Mouse (Mus musculus) midbrain, embryonic 15.5 days (tissue): Measurements from ENCODE around the gene Wdr35. TPM values are rescaled to one million over a fixed set of nuclear protein-coding genes. Genes with fewer than 3 reads are reported as not detected.
A peak's percentile ranks its signal among the peaks of the same experiment; 100 is the strongest.
"Not testable (repeated sequence)": the region's sequence is repeated elsewhere in the genome, so short reads cannot be mapped to it uniquely, and the experiment has no call there.

Experiments
- ATAC-seq: fragments of 200-750 bp; cut with Nextera tagmentation; replicated peaks from 2 replicates; pipeline ENCODE4 v1.8.0; 2017; ENCODE audit warnings: moderate TSS enrichment
- H3K27ac ChIP-seq: fragments of 300-500 bp; sonication (generic); 2 replicates; pipeline ENCODE4 v1.5.1; 2015; ENCODE audit warnings: mild to moderate bottlenecking, inconsistent platforms
- H3K27me3 ChIP-seq: fragments of 300-500 bp; sonication (generic); replicated peaks from 2 replicates; pipeline ENCODE4 v1.6.1; 2015; ENCODE audit warnings: inconsistent platforms
- H3K36me3 ChIP-seq: fragments of 300-500 bp; sonication (generic); replicated peaks from 2 replicates; pipeline ENCODE4 v1.6.1; 2015; ENCODE audit warnings: inconsistent platforms
- H3K4me1 ChIP-seq: fragments of 300-500 bp; sonication (generic); 2 replicates; pipeline ENCODE4 v1.6.1; 2015; ENCODE audit warnings: inconsistent platforms
- H3K4me2 ChIP-seq: fragments of 300-500 bp; sonication (generic); 2 replicates; pipeline ENCODE4 v1.6.1; 2015; ENCODE audit warnings: inconsistent platforms, mild to moderate bottlenecking, moderate library complexity
- H3K4me3 ChIP-seq: fragments of 300-500 bp; sonication (generic); 2 replicates; pipeline ENCODE4 v1.5.1; 2015; ENCODE audit warnings: mild to moderate bottlenecking, inconsistent platforms
- H3K9ac ChIP-seq: fragments of 300-500 bp; sonication (generic); 2 replicates; pipeline ENCODE4 v1.6.1; 2015; ENCODE audit warnings: mild to moderate bottlenecking, inconsistent platforms
- H3K9me3 ChIP-seq: fragments of 300-500 bp; sonication (generic); 2 replicates; pipeline ENCODE4 v1.6.1; 2016; ENCODE audit warnings: inconsistent platforms
- WGBS: fragments of 180-500 bp; shearing (Covaris S2); methylation state at CpG from one replicate; pipeline ENCODE4 v1.1.7; 2015; ENCODE audit warnings: mixed read lengths; 5-methylcytosine and 5-hydroxymethylcytosine counted together
- polyA plus RNA-seq: library from polyadenylated mRNA; unstranded; fragments of >200 nt; fragmentation: Nextera tagmentation; extraction: Ambion mirVana; gene quantifications from 2 replicates; pipeline ENCODE4 v1.2.1, GENCODE M21; 2015

The Wdr35 gene
- polyA plus RNA-seq, result 23.1 and 24.0 TPM in 2 replicates

DNA sequence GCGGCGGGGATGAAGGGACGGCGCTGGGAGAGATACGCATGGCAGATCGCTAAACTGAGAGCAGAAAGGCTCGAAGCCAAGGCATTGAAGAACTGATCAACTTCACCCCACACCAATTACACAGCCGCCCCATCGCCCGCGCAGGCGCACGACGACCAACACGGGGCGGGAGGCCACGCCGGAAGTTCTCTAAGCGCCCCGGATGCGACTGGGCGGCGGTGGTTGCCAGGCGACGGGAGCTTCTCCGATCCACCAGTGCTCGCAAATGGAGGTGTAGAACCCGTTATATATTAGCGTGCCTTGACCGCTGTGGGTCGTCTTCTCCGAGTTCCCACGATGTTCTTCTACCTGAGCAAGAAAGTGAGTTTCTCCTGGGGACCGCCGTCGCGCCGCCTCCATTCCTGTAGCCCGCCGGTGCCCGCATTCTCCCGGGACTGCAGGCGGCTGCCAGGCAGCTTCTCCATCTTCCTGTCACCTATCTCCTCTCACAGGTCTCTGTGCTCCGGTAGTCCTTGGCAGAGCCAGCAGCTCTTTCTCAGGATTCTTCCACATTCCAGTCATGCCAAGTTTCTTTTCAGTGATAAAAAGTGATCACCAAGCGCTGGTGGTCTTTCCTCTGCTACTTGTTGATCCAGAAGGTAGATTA lies at the start of gene Wdr35:
Gene Wdr35 (plus strand): TSS at position 73 of the 646 bp plus-strand sequence.
- peak within 1 kb of the TSS; percentile 53 for H3K4me3 ChIP-seq
- peaks cover 3% of the 10 kb centered on the region; the same call in 1 of the 2 replicates for H3K36me3 ChIP-seq
- no peaks in the 10 kb centered on the region for H3K27me3 ChIP-seq
- peak within 1 kb of the TSS; percentile 48 for H3K9ac ChIP-seq
- no peaks in the 10 kb centered on the region for H3K9me3 ChIP-seq
- H3K27ac ChIP-seq, result peak within 1 kb of the TSS; percentile 87
- under 1% methylated on average over 45 of the region's 45 CpGs for WGBS
- peaks cover 12% of the 10 kb centered on the region for H3K4me1 ChIP-seq
- H3K4me2 ChIP-seq, result peak within 1 kb of the TSS; percentile 59
- peak; percentile 99 for ATAC-seq

DNA sequence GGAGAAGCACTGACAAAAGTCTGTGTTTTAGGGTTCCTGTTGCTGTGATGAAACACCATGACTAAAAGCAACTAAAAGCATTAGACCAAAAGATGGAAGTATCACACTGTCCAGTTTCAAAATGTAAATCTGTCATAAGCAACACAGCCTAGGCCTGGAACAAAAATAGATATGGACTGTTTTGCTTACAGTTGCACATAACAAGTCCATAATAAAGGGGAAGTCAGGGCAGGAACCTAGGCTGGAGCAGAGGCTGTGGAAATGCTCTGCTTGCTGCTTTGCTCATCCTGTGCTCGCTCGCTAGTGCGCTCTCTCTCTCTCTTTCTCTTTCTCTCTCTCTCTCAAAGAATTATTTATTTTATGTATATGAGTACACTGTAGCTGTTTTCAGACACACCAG lies 46.0 kb upstream of the Wdr35 start:
- no peak overlapping the region for H3K9ac ChIP-seq
- H3K36me3 ChIP-seq, result 0 out of 2 replicates have a peak, but pooled peaks cover 4% of the 10 kb centered on the region
- 98% methylated on average over 3 of the region's 3 CpGs for WGBS
- H3K4me3 ChIP-seq, result no peak overlapping the region
- no peak for ATAC-seq
- no peaks in the 10 kb centered on the region for H3K27me3 ChIP-seq
- no peaks in the 10 kb centered on the region for H3K9me3 ChIP-seq
- H3K4me2 ChIP-seq, result no peak overlapping the region
- peaks cover 29% of the 10 kb centered on the region for H3K4me1 ChIP-seq
- no peak overlapping the region for H3K27ac ChIP-seq

DNA sequence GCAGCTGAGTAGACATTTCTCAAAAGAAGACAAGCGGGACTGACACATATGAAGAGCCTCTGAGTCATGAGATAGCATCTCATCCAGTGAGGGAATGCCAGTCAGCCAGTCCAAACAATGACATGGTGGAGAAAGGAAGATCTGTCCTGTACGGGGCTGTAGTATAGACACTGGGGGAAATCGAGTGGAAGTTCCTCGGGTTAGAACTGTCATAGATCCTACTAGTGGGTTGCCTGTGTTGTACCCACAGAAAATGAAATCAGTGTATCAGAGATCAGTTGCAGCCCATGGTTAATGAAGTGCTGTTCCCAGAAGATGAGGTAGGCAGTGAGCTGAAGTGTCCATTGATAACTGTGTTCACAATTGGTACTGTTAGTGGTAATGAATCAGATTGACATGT lies 44.9 kb upstream of the Wdr35 start:
- Histone ChIP-seq H3K36me3 (peaks cover 8% of the 10 kb centered on the region; the same call in 1 of the 2 replicates), H3K9me3 (no peaks in the 10 kb centered on the region), H3K27ac (no peak overlapping the region), H3K4me3 (no peak overlapping the region), H3K27me3 (no peaks in the 10 kb centered on the region), H3K9ac (no peak overlapping the region), H3K4me2 (no peak overlapping the region), H3K4me1 (peaks cover 18% of the 10 kb centered on the region)
- 77% methylated on average over 4 of the region's 4 CpGs for WGBS
- ATAC-seq, result no peak

DNA sequence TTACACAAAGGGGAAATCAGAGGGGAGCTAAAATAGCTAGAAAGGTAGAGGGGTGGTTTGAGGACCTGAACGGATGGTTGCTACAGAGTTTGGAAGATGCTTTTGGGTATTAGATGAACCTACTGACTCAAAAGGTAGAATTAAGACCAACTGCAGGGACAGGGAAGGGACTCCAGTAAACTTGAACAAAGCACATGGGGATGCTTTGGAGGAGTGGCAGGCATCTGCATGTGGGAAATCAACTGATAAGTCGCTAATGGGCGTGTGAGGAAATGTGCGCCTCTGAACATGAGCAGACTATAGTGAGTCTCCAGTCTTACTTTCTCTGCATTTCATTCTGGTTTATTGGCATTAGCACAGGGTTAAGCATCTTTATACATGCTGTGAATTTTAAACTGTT lies 42.6 kb upstream of the Wdr35 start:
- H3K4me2 ChIP-seq, result no peak overlapping the region
- no peak overlapping the region for H3K9ac ChIP-seq
- H3K36me3 ChIP-seq, result peaks cover 24% of the 10 kb centered on the region; the same call in 1 of the 2 replicates
- no peak overlapping the region for H3K4me3 ChIP-seq
- H3K4me1 ChIP-seq, result peaks cover 2% of the 10 kb centered on the region; the same call in 1 of the 2 replicates
- no peak for ATAC-seq
- no peaks in the 10 kb centered on the region for H3K27me3 ChIP-seq
- WGBS, result 91% methylated on average over 4 of the region's 4 CpGs
- no peak overlapping the region for H3K27ac ChIP-seq
- H3K9me3 ChIP-seq, result no peaks in the 10 kb centered on the region

DNA sequence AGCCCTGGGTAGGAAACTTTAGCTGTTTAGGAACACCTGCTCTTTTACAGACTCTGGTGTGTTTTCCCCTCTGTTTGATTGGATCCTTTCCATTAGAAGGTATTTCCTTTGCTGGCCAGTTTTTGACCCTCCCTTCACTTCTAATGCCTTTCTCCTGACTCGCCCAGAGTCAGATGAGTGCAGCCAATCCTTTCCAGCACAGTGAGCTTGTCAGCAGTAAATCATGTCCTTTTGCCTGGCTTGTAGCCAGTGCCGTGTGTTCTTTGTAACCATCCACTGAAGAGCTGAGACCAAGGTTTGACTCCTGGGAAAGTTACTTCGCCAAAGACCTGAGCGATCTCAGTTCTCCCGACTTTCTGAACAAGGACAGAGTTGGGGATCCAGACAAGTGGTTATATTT lies 38.3 kb upstream of the Wdr35 start:
- H3K4me3 ChIP-seq, result no peak overlapping the region
- no peak overlapping the region for H3K27ac ChIP-seq
- whole genome bisulfite sequencing, result 89% methylated on average over 5 of the region's 5 CpGs
- no peak for ATAC-seq
- H3K4me1 ChIP-seq, result peaks cover 2% of the 10 kb centered on the region; the same call in 1 of the 2 replicates
- peaks cover 40% of the 10 kb centered on the region; the same call in 1 of the 2 replicates for H3K36me3 ChIP-seq
- H3K9ac ChIP-seq, result no peak overlapping the region
- H3K27me3 ChIP-seq, result no peaks in the 10 kb centered on the region
- H3K4me2 ChIP-seq, result no peak overlapping the region
- no peaks in the 10 kb centered on the region for H3K9me3 ChIP-seq

DNA sequence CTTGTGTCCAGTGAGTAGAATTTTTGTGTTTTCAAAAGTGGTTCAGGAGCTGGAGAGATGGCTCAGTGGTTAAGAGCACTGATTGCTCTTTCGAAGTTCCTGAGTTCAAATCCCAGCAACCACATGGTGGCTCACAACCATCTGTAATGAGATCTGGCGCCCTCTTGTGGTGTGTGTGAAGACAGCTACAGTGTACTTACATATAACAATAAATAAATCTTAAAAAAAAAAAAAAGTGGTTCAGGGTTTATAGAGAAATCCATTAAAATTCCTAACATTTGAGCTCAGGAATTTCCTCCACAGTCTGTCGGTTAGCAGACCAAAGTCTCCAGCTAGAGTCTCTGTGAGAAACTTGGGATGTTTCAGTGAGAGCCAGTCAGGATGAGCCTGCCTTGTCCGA lies 37.5 kb upstream of the Wdr35 start:
- H3K36me3 ChIP-seq, result peaks cover 40% of the 10 kb centered on the region; the same call in 1 of the 2 replicates
- H3K9ac ChIP-seq, H3K9me3 ChIP-seq, H3K27ac ChIP-seq, H3K27me3 ChIP-seq, H3K4me1 ChIP-seq, ATAC-seq, H3K4me3 ChIP-seq, H3K4me2 ChIP-seq: not testable (repeated sequence)
- 79% methylated on average over 4 of the region's 4 CpGs for WGBS

DNA sequence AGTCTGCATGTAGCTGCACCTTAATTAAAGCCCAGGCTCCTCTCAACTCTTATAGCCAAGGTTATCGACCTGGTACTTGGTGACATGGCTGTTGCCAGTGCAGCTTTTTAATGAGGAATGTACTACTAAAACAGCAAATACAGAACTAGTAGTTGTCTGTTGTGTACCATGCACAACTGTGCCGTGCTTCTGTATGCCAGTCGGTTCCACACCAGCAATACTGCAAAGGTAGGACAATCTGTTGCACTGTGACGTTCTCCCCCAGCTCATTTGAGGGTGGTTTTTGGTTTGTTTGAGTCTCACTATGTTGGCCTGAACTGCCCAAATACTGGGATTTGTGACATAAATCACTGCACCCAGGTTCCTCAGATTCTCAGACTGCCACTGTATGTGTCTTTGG lies 34.2 kb upstream of the Wdr35 start:
- Histone ChIP-seq H3K36me3 (peaks cover 33% of the 10 kb centered on the region; the same call in 1 of the 2 replicates), H3K9ac (no peak overlapping the region), H3K27me3 (no peaks in the 10 kb centered on the region), H3K4me3 (no peak overlapping the region), H3K9me3 (no peaks in the 10 kb centered on the region), H3K4me2 (no peak overlapping the region), H3K4me1 (no peaks in the 10 kb centered on the region), H3K27ac (no peak overlapping the region)
- WGBS, result 92% methylated on average over 4 of the region's 4 CpGs
- no peak for ATAC-seq

DNA sequence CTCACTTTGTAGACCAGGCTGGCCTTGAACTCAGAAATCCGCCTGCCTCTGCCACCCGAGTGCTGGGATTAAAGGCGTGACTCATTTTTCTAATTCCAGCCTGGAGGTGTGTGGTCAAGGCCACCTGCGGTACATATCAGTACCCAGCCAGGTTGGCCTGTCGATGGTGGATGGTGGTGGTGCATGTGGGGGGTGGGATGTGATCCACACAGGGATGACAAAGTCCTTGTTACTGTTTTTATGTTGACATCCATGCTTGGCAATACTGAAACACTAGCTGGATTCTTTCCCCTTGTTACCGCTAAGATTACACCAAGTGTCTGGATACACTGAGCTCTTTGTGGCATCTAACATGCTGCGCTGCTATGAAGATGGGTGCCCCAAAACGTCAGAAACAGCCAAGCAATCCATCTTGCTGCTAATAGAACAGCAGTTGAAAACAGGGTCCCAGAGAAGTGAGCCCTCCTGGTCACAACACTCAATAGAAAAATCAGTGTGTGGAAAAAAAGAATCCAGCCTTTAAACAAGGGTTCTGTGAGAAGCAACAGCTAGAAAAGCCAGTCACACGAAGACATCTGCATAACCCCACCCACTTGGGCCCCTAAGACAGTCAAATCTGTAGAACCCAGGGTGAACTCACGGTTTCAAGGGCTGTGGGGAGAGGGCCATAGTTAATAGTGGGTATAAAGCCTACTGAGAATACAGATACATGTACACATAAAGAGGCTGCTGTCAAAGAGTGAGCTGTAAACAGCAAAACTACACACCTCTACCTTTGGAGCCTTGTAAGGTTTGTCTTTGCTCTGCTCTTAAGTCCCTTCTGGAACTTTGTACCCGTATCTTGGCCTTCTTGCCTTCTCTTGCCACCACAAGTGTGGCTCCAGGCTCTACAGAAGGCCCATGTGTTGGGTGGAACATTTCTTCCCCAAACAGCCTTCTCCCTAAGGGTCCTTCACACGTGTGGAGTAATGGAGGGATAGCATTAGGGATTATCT lies 33.4 kb upstream of the Wdr35 start:
- no peak for ATAC-seq
- Histone ChIP-seq H3K9me3 (no peaks in the 10 kb centered on the region), H3K27me3 (no peaks in the 10 kb centered on the region), H3K36me3 (peaks cover 26% of the 10 kb centered on the region; the same call in 1 of the 2 replicates), H3K4me2 (no peak overlapping the region), H3K9ac (no peak overlapping the region), H3K4me3 (no peak overlapping the region), H3K4me1 (no peaks in the 10 kb centered on the region), H3K27ac (no peak overlapping the region)
- 72% methylated on average over 12 of the region's 12 CpGs for WGBS

DNA sequence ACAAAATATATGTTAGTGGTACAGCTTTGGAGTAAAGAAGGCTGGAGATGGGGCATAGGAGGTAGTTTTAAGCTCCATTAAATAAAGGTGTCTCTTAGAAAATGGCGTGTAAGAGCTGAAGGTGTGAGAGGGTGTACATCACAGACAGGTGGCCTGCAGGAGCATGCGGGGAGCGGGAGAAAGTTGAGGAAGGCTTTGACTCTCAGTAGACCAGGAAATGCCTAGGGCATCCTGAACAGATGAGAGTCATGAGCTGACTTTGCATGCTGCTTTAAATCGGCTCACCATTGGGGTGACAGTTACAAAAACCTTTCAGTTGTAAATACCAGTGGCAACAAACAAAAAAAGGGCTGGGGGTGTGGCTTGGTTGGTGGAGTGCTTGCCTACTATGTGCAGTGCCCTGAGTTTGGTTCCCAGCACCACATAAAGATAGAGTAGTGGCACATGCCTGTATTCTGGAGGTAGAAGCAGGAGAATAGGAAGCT lies 32.5 kb upstream of the Wdr35 start:
- WGBS, result 82% methylated on average over 4 of the region's 4 CpGs
- ATAC-seq, result no peak

DNA sequence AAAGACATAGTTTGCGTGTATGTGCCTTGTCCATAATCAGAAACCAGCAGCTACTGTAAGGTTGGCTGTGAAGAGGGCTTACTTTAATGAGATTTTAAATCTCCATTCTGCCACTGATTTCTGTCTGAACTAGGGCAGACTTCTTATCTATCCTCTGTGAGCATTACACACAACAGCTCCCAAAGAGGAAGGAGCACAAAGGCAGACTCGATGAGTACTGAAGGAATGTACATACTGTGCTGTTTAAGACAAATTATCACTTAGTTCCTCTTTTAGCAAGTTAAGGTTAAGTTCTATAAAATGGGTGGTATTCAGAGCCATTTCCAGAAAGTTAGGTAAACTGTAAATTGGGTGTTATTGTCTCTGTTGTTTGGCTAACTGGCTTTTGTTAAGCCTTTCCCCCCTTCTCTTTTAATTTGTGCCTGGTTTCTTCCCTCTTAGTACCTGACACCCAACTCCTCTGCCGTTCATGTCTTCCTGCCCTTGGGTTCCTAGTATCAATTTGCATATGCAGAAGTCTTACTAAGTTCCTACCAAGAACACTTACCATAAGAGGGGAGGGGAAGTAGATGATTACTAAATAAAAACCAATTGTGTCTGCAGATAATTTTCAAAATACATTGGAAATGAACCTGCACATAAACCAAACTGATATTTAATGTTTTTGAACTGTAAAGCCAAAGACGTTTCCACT lies 31.8 kb upstream of the Wdr35 start:
- peaks cover 12% of the 10 kb centered on the region; the same call in 1 of the 2 replicates for H3K36me3 ChIP-seq
- H3K9me3 ChIP-seq, result no peaks in the 10 kb centered on the region
- no peaks in the 10 kb centered on the region for H3K27me3 ChIP-seq
- WGBS, result 81% methylated on average over 4 of the region's 4 CpGs
- H3K4me2 ChIP-seq, result no peak overlapping the region
- no peak overlapping the region for H3K4me3 ChIP-seq
- no peak for ATAC-seq
- H3K4me1 ChIP-seq, result no peaks in the 10 kb centered on the region
- no peak overlapping the region for H3K27ac ChIP-seq
- H3K9ac ChIP-seq, result no peak overlapping the region

More for the DNA sequence above, 32.5 kb upstream of the Wdr35 start:
- Histone ChIP-seq H3K4me2 (no peak overlapping the region), H3K9me3 (no peaks in the 10 kb centered on the region), H3K9ac (no peak overlapping the region), H3K27me3 (no peaks in the 10 kb centered on the region), H3K36me3 (peaks cover 17% of the 10 kb centered on the region; the same call in 1 of the 2 replicates), H3K4me1 (no peaks in the 10 kb centered on the region), H3K4me3 (no peak overlapping the region), H3K27ac (no peak overlapping the region)

DNA sequence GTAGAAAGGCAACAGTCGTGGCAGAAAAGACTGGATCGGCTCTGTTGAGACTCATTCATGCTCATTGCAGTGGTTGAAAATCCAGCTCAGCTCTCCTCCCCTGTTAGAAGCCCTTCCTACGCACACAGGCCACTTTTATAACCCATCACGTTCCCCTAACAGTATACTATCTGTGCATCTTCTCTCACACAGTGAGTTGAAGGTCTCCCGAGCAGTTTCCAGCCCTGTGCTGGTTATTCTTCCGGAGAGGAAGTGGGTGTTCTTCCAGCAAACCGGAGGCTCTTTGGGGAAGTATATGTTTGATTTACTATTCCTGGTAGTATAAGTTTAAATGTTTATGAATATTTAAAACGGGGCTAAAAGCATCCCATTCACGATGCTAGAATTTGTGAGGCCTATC lies 26.5 kb upstream of the Wdr35 start:
- no peaks in the 10 kb centered on the region for H3K36me3 ChIP-seq
- no peak overlapping the region for H3K4me3 ChIP-seq
- H3K9me3 ChIP-seq, result no peaks in the 10 kb centered on the region
- WGBS, result 63% methylated on average over 9 of the region's 9 CpGs
- H3K27ac ChIP-seq, result no peak overlapping the region
- no peak for ATAC-seq
- peaks cover 10% of the 10 kb centered on the region for H3K4me1 ChIP-seq
- H3K9ac ChIP-seq, result no peak overlapping the region
- no peaks in the 10 kb centered on the region for H3K27me3 ChIP-seq
- peak overlapping the region; percentile 95; the same call in 1 of the 2 replicates for H3K4me2 ChIP-seq
